Mouse (Mus musculus): Measurements from ENCODE around the gene Tnks2. TPM values are rescaled to one million over a fixed set of nuclear protein-coding genes. Genes with fewer than 3 reads are reported as not detected.
"Not testable (repeated sequence)": the region's sequence is repeated elsewhere in the genome, so short reads cannot be mapped to it uniquely, and the experiment has no call there.

Gene Tnks2
- polyA plus RNA-seq, 1 experiment from 2014 or later = 16.2 TPM

DNA sequence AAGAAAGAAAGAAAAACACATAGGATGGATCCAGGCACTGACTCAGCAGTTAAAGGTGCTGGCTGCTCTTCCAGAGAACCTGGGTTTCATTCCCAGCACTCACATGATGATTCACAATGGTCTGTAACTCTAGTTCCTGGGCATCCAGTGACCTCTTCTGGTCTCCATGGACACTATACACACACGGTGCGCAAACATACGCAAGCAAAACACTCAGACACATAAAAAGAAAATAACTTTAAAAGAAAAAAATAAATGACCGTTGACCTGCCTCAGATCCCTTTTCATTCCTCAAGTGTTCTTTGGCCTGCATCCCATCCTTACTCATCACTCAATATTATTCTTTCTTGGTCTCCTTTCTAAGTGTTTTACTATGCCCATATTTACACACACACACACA is 13.6 kb upstream of the Tnks2 start:
- Histone ChIP-seq H3K27ac (ENCODE audit: low read length) (no peak overlapping the region), H3K9me3 (ENCODE audit: control insufficient read depth, low read length) (no peaks in the 10 kb centered on the region), H3K9ac (ENCODE audit: low read depth, low read length) (no peak overlapping the region), H3K4me2 (ENCODE audit: low read depth, low read length) (no peak overlapping the region), H3K4me3 (ENCODE audit: low read length) (no peak overlapping the region), H3K27me3 (replicated peaks; ENCODE audit: control insufficient read depth, insufficient read depth, low read length) (no peaks in the 10 kb centered on the region), H3K36me3 (ENCODE audit: control insufficient read depth, insufficient read depth, low read length) (no peaks in the 10 kb centered on the region), H3K4me1 (ENCODE audit: control insufficient read depth, insufficient read depth, low read length) (0 out of 2 replicates have a peak, but pooled peaks cover 2% of the 10 kb centered on the region)
- ATAC-seq = no peak
- WGBS = 86% methylated on average over 4 of the region's 4 CpGs

DNA sequence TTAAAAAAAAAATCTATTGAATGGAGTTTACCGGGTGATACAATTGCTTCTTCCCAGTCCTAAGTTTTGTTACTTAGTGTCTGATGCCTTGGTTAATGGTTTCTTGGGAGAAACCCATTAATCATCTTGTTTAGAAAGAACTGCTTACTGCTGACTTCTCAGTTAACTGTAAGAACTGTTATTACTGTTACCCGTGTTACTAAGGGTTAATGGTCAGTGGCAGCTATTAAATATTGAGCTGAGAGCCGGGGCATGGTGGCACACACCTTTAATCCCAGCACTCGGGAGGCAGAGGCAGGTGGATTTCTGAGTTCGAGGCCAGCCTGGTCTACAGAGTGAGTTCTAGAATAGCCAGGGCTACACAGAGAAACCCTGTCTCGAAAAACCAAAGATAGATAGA is 12.7 kb upstream of the Tnks2 start:
- H3K9me3 ChIP-seq (ENCODE audit: control insufficient read depth, low read length); H3K4me2 ChIP-seq (ENCODE audit: low read depth, low read length); H3K4me3 ChIP-seq (ENCODE audit: low read length); ATAC-seq; H3K27ac ChIP-seq (ENCODE audit: low read length); H3K36me3 ChIP-seq (ENCODE audit: control insufficient read depth, insufficient read depth, low read length); H3K9ac ChIP-seq (ENCODE audit: low read depth, low read length); H3K27me3 ChIP-seq (replicated peaks; ENCODE audit: control insufficient read depth, insufficient read depth, low read length); H3K4me1 ChIP-seq (ENCODE audit: control insufficient read depth, insufficient read depth, low read length): not testable (repeated sequence)
- WGBS = 74% methylated on average over 6 of the region's 6 CpGs

DNA sequence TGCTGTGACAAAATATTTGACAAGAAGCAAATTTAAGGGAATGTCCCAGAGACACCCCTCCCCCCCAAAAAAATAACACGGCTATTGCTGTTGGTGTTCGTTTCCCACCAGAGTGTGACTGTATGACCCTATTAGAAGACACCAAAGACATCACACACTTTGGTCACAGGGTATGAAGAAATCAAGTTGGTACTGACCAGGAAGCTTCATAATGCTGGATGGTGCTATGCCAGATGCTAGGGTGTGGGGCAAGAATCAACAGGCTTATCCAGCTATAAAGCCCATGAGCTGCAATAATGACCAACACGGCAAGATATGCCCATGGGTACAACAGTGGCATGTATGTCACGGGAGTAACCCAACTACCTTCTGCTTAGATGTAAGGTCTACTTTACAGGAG is 11.3 kb upstream of the Tnks2 start:
- H3K9me3 ChIP-seq (ENCODE audit: control insufficient read depth, low read length) = no peaks in the 10 kb centered on the region
- no peak for ATAC-seq
- H3K4me3 ChIP-seq (ENCODE audit: low read length) = no peak overlapping the region
- no peaks in the 10 kb centered on the region for H3K4me1 ChIP-seq (ENCODE audit: control insufficient read depth, insufficient read depth, low read length)
- H3K27ac ChIP-seq (ENCODE audit: low read length) = no peak overlapping the region
- no peaks in the 10 kb centered on the region for H3K27me3 ChIP-seq (replicated peaks; ENCODE audit: control insufficient read depth, insufficient read depth, low read length)
- no peak overlapping the region for H3K4me2 ChIP-seq (ENCODE audit: low read depth, low read length)
- whole genome bisulfite sequencing = 91% methylated on average over 4 of the region's 4 CpGs
- no peak overlapping the region for H3K9ac ChIP-seq (ENCODE audit: low read depth, low read length)
- H3K36me3 ChIP-seq (ENCODE audit: control insufficient read depth, insufficient read depth, low read length) = no peaks in the 10 kb centered on the region

DNA sequence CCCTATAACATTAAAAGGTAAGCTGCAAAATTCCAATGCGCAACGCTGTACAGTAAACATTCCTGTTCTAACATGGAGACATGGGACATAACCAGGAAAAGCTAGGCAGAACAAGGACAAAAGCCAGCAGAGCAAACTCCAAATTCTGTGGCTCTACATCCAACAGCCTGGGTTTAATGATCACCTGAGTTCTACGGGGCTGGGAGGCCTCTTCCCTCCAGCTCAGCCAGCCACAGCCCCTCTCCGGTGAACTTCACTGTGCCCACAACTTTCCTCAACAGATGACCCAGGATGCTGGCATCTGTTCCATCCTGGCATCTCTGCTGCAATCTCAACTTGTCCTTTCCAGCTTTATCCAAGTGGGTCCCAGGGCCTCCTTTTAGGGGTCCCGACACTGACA is 6.4 kb upstream of the Tnks2 start:
- 76% methylated on average over 5 of the region's 5 CpGs for whole genome bisulfite sequencing
- no peak for ATAC-seq
- H3K27ac ChIP-seq (ENCODE audit: low read length) = no peak overlapping the region
- H3K4me1 ChIP-seq (ENCODE audit: control insufficient read depth, insufficient read depth, low read length) = no peaks in the 10 kb centered on the region
- H3K4me3 ChIP-seq (ENCODE audit: low read length) = no peak overlapping the region
- no peaks in the 10 kb centered on the region for H3K36me3 ChIP-seq (ENCODE audit: control insufficient read depth, insufficient read depth, low read length)
- H3K4me2 ChIP-seq (ENCODE audit: low read depth, low read length) = no peak overlapping the region
- H3K9ac ChIP-seq (ENCODE audit: low read depth, low read length) = no peak overlapping the region
- H3K27me3 ChIP-seq (replicated peaks; ENCODE audit: control insufficient read depth, insufficient read depth, low read length) = no peaks in the 10 kb centered on the region
- H3K9me3 ChIP-seq (ENCODE audit: control insufficient read depth, low read length) = no peaks in the 10 kb centered on the region

DNA sequence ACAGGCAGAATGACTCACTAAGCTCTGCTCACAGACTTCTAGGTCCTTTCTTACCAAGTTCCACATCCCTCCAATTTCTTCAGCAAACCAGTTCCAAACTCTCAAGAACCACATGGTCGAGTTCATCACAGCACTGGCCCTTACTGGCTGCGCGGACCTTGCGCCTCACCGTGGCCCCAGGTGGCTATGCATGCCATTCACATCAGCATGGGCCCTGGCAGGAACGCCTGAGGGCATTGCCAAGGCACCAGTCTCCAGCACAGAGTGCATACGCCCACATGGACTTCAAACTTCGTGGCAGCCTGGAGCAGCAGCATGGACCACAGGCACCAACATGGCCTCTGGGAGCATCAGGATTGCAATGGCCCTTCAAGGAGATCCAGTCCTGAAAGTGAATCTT is 5.7 kb upstream of the Tnks2 start:
- Histone ChIP-seq H3K9ac (ENCODE audit: low read depth, low read length) (no peak overlapping the region), H3K36me3 (ENCODE audit: control insufficient read depth, insufficient read depth, low read length) (no peaks in the 10 kb centered on the region), H3K4me3 (ENCODE audit: low read length) (no peak overlapping the region), H3K27me3 (replicated peaks; ENCODE audit: control insufficient read depth, insufficient read depth, low read length) (no peaks in the 10 kb centered on the region), H3K9me3 (ENCODE audit: control insufficient read depth, low read length) (no peaks in the 10 kb centered on the region), H3K27ac (ENCODE audit: low read length) (no peak overlapping the region), H3K4me1 (ENCODE audit: control insufficient read depth, insufficient read depth, low read length) (0 out of 2 replicates have a peak, but pooled peaks cover 5% of the 10 kb centered on the region), H3K4me2 (ENCODE audit: low read depth, low read length) (no peak overlapping the region)
- no peak for ATAC-seq
- 58% methylated on average over 8 of the region's 8 CpGs for WGBS

DNA sequence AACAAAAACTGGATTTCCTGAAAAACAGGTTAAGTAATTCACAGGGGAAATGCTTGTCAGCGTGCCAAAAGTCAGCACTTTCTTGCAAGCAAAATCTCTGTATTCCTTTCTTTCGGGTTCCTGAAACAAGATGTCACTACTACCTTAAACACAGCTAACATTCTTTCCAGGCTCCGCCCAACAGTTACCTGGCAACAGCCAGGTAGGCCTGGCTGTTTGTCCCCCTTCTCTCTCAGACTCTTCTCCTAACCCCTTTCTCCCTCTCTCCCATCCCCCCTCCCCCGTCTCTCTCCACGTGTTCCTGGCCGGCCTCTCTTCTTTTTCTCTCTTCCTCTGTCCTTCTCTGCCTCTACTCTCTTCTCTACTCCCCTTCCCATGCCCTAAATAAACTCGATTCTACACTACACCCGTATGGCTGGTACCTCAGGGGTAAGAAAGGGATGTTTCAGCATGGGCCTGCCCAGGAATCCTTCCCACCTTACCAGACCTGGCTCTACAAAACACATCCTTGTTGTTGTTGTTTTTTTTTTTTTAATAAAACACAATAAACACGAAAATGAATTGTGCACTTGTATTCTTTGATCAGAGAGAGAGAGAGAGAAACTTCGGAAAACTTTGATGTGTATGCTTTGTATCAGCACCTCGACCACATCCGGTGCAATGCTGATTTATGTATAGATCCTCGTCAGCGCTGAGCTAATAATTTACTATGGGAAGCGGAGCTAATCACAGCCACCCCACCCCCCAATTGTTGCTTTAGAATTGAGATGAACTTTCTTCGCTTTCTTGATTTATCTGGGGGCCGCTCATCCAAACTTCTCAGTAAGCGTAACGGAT is 863 bp upstream of the Tnks2 start:
- Histone ChIP-seq H3K27ac (ENCODE audit: low read length) (peak overlapping the region; percentile 91), H3K9me3 (ENCODE audit: control insufficient read depth, low read length) (no peaks in the 10 kb centered on the region), H3K4me3 (ENCODE audit: low read length) (peak overlapping the region; percentile 88), H3K27me3 (replicated peaks; ENCODE audit: control insufficient read depth, insufficient read depth, low read length) (no peaks in the 10 kb centered on the region), H3K4me2 (ENCODE audit: low read depth, low read length) (peak overlapping the region; percentile 43), H3K9ac (ENCODE audit: low read depth, low read length) (peak overlapping the region; percentile 97), H3K4me1 (ENCODE audit: control insufficient read depth, insufficient read depth, low read length) (peaks cover 11% of the 10 kb centered on the region), H3K36me3 (ENCODE audit: control insufficient read depth, insufficient read depth, low read length) (no peaks in the 10 kb centered on the region)
- 5% methylated on average over 19 of the region's 19 CpGs for WGBS
- ATAC-seq = peak; percentile 64

DNA sequence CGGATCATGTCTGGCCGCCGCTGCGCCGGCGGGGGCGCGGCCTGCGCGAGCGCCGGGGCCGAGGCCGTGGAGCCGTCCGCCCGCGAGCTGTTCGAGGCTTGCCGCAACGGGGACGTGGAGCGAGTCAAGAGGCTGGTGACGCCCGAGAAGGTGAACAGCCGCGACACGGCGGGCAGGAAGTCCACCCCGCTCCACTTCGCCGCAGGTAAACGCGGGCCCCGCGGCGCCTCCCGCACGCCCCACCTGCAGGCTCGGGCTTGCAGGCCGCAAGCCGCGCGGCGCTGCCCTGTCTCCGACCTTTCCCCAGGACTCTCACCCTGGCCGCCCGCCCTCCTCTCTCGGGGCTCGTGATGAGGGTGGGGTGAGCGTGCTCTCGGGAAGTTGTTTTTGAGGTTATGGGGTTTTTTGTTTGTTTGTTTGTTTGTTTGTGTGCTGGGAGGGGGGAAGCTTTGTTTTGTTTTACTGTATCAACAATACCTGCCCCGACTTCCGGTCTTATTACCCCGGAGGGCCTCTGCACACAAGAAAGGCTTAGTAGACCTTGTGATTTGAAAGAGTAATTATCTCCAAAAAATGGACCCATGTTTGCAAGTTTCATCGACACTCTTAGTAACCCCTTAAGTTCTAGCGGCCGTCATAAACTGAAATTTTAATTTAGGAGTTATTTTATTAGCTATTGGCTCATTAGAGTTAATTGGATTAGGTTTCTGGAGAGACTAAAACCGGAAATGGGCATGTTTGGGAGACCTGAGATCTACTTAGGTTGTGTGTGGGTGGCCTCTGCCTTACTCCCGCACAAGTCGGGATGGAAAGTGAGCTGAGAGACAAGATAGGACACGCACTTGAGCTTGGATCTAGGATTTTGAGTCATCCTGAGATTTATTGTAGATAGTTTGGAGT is 750 bp downstream of the Tnks2 start:
- H3K36me3 ChIP-seq (ENCODE audit: control insufficient read depth, insufficient read depth, low read length) = no peaks in the 10 kb centered on the region
- H3K27me3 ChIP-seq (replicated peaks; ENCODE audit: control insufficient read depth, insufficient read depth, low read length) = no peaks in the 10 kb centered on the region
- H3K4me2 ChIP-seq (ENCODE audit: low read depth, low read length) = peak overlapping the region; percentile 80
- H3K9me3 ChIP-seq (ENCODE audit: control insufficient read depth, low read length) = no peaks in the 10 kb centered on the region
- peak overlapping the region; percentile 88 for H3K4me3 ChIP-seq (ENCODE audit: low read length)
- H3K27ac ChIP-seq (ENCODE audit: low read length) = peak overlapping the region; percentile 91
- ATAC-seq = peak; percentile 64
- H3K9ac ChIP-seq (ENCODE audit: low read depth, low read length) = peak overlapping the region; percentile 97
- under 1% methylated on average over 60 of the region's 62 CpGs for WGBS
- peaks cover 16% of the 10 kb centered on the region for H3K4me1 ChIP-seq (ENCODE audit: control insufficient read depth, insufficient read depth, low read length)

DNA sequence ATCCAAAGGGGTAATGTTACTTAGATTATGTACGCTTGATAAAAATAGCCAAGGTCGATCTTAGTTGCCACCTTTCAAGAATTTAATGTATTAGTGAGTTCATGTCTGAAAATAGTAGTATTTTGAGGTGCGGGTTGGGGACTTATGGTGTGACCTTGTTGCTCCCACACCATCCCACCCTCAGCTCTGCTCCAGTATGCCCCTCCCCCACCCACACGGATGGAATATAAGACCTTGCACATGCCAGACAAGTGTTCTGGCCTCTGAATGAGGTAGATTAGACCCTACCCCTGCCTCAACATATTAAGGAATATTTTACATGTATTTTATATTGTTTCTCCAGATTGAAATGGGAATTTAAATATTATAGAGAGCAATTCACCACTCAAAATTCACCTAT is 2.0 kb downstream of the Tnks2 start:
- Histone ChIP-seq H3K4me2 (ENCODE audit: low read depth, low read length) (peak overlapping the region; percentile 80), H3K9me3 (ENCODE audit: control insufficient read depth, low read length) (no peaks in the 10 kb centered on the region), H3K27ac (ENCODE audit: low read length) (no peak overlapping the region), H3K9ac (ENCODE audit: low read depth, low read length) (0 out of 2 replicates have a peak overlapping the region, but pooled peaks have one; percentile 15), H3K36me3 (ENCODE audit: control insufficient read depth, insufficient read depth, low read length) (no peaks in the 10 kb centered on the region), H3K4me3 (ENCODE audit: low read length) (peak overlapping the region; percentile 33), H3K27me3 (replicated peaks; ENCODE audit: control insufficient read depth, insufficient read depth, low read length) (no peaks in the 10 kb centered on the region), H3K4me1 (ENCODE audit: control insufficient read depth, insufficient read depth, low read length) (peaks cover 16% of the 10 kb centered on the region)
- WGBS = 31% methylated on average over 4 of the region's 4 CpGs
- ATAC-seq = no peak

DNA sequence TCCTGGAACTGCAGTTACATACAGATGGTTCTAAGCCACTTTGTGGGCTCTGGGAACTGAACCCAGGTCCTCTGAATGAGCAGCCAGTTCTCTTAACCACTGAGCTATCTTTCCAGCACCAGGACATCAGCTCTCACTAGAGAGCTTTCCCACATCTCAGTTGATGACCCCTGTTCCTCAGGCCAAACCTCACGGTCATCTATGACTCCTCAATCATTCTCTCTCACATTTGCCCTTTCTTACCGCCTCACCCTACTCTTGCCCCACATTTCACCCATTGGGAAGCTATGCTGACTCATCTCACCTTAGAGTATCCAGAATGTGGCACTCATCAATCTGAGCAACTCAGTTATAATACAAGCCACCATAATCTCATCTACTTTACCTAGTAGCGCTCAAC is 6.3 kb downstream of the Tnks2 start:
- Histone ChIP-seq H3K9ac (ENCODE audit: low read depth, low read length) (no peak overlapping the region), H3K36me3 (ENCODE audit: control insufficient read depth, insufficient read depth, low read length) (no peaks in the 10 kb centered on the region), H3K4me1 (ENCODE audit: control insufficient read depth, insufficient read depth, low read length) (peaks cover 11% of the 10 kb centered on the region), H3K9me3 (ENCODE audit: control insufficient read depth, low read length) (no peaks in the 10 kb centered on the region), H3K27ac (ENCODE audit: low read length) (no peak overlapping the region), H3K27me3 (replicated peaks; ENCODE audit: control insufficient read depth, insufficient read depth, low read length) (no peaks in the 10 kb centered on the region), H3K4me2 (ENCODE audit: low read depth, low read length) (no peak overlapping the region), H3K4me3 (ENCODE audit: low read length) (no peak overlapping the region)
- no peak for ATAC-seq
- WGBS = 94% methylated on average over 3 of the region's 3 CpGs
